38 mouse cellular contexts compared by ENCODE assay signal in the genomic region with DNA sequence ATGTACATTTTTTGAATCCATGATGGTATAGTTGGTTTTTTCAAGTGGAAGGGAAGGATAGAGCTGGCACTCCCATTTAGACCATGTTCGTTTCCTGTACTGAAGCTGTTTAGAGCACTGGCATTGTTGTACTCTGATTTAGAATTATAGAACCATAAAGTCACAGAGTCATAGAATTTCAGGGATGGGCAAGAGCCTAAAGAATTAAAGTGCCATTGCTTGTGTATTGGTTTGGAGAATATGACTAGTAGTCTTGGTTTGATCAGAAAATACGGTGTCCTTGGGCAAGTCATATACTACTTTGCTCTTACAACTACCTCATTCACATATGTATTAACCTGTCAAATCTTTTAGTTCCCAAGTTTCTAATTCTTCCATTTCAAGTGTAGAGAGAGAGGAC. TPM values are rescaled to one million over a fixed set of nuclear protein-coding genes. Genes with fewer than 3 reads are reported as not detected.
"Had no signal": no experiment of that assay in that cellular context is flagged by ENCODE, and none has a peak within 500 bp of the region (broad histone marks: within the 10 kb centered on the region; RNA-seq: fewer than 3 reads in every experiment).

A gene (minus strand): TSS at position 101 of the 400 bp plus-strand sequence.

- H3K27me3 ChIP-seq: limb, embryonic 12.5 days; limb, embryonic 13.5 days; limb, embryonic 15.5 days; liver, embryonic 12.5 days; liver, embryonic 13.5 days; liver, embryonic 15.5 days; lung, embryonic 15.5 days; megakaryocyte, embryonic 14.5 days; midbrain, embryonic 12.5 days; midbrain, embryonic 13.5 days; midbrain, embryonic 15.5 days had no signal

- H3K27ac ChIP-seq: left cerebral cortex, adult 2 months; limb, embryonic 10.5 days; limb, embryonic 12.5 days; limb, embryonic 13.5 days; limb, embryonic 15.5 days; liver, embryonic 12.5 days; liver, embryonic 13.5 days; liver, embryonic 14.5 days; liver, embryonic 15.5 days; lung, embryonic 15.5 days; macrophage; midbrain, embryonic 10.5 days; midbrain, embryonic 12.5 days; midbrain, embryonic 13.5 days; midbrain, embryonic 15.5 days had no signal

- H3K4me1 ChIP-seq: limb, embryonic 10.5 days; limb, embryonic 12.5 days; limb, embryonic 13.5 days; limb, embryonic 15.5 days; liver, embryonic 12.5 days; liver, embryonic 13.5 days; liver, embryonic 15.5 days; lung, embryonic 15.5 days; megakaryocyte, embryonic 14.5 days; midbrain, embryonic 10.5 days; midbrain, embryonic 12.5 days; midbrain, embryonic 13.5 days; midbrain, embryonic 15.5 days had no signal

- DNase-seq: left cerebral cortex, postnatal 4 days; liver; liver, embryonic 13.5 days; liver, postnatal 0 days; lung, adult 18-20 months; lung, adult 2 months; lung, embryonic 14.5 days; lung, postnatal 10 days; lung, postnatal 14 days; lung, postnatal 36 days; lung, postnatal 4 days; midbrain, embryonic 14.5 days had no signal

- H3K36me3 ChIP-seq: limb, embryonic 10.5 days; limb, embryonic 12.5 days; limb, embryonic 13.5 days; limb, embryonic 15.5 days; liver, embryonic 12.5 days; liver, embryonic 13.5 days; liver, embryonic 15.5 days; lung, embryonic 15.5 days; midbrain, embryonic 10.5 days; midbrain, embryonic 12.5 days; midbrain, embryonic 13.5 days; midbrain, embryonic 15.5 days had no signal

- H3K4me3 ChIP-seq: left cerebral cortex, adult 2 months; limb, embryonic 10.5 days; limb, embryonic 12.5 days; limb, embryonic 13.5 days; limb, embryonic 15.5 days; liver, embryonic 12.5 days; liver, embryonic 13.5 days; liver, embryonic 15.5 days; lung, embryonic 15.5 days; megakaryocyte, embryonic 14.5 days; midbrain, embryonic 10.5 days; midbrain, embryonic 12.5 days; midbrain, embryonic 13.5 days; midbrain, embryonic 15.5 days; myocyte had no signal

RNA-seq across cellular contexts. Expression of the gene that starts here (rescaled TPM):
- polyA plus RNA-seq: limb, embryonic 10.5 days; limb, embryonic 11.5 days; limb, embryonic 12.5 days; limb, embryonic 13.5 days; limb, embryonic 14.5 days; limb, embryonic 15.5 days; liver, adult 2 months; liver, embryonic 11.5 days; liver, embryonic 12.5 days; liver, embryonic 13.5 days; liver, embryonic 14.5 days; liver, embryonic 15.5 days; liver, embryonic 16.5 days; liver, postnatal 0 days; lung, adult 2 months; lung, embryonic 14.5 days; lung, embryonic 15.5 days; lung, embryonic 16.5 days; lung, postnatal 0 days; macrophage; midbrain, embryonic 10.5 days; midbrain, embryonic 11.5 days; midbrain, embryonic 12.5 days; midbrain, embryonic 13.5 days; midbrain, embryonic 14.5 days; midbrain, embryonic 15.5 days; midbrain, embryonic 16.5 days; midbrain, postnatal 0 days; myocyte had no signal
